Mouse (Mus musculus) heart, postnatal 0 days (tissue): ENCODE results near the gene Slc4a10.

Experiments
- CTCF ChIP-seq: IDR thresholded peaks from 2 replicates; pipeline ENCODE4 v1.5.1; 2016; ENCODE audit warnings: antibody characterized with exemption, control low read depth, low read depth
- EP300 ChIP-seq: IDR thresholded peaks from 2 replicates; pipeline ENCODE4 v1.6.1; 2016; ENCODE audit warnings: antibody characterized with exemption, low read depth

GRCm38 (mm10) chr2:62341061-62341733 lies 294.9 kb downstream of the Slc4a10 start:
- TF ChIP-seq CTCF, result no peak
- TF ChIP-seq EP300, result no peak
